In genomic region chr1:184491252-184491651, GRCm38 (mm10) we compare ENCODE assay signal across 23 mouse cellular contexts.
A peak's percentile ranks its signal among the peaks of the same experiment; 100 is the strongest.
DNase-seq lines count a peak whose midpoint lies in the region; ATAC-seq and TF ChIP-seq lines count a peak whose summit lies in the region.
"Had no signal": no experiment of that assay in that cellular context is flagged by ENCODE, and none has a peak within 500 bp of the region (broad histone marks: within the 10 kb centered on the region; RNA-seq: fewer than 3 reads in every experiment).

No protein-coding gene starts in this region.

- H3K9me3 ChIP-seq in midbrain, embryonic 11.5 days (ENCODE audit: control insufficient read depth, low read length) = no peaks in the 10 kb centered on the region
- no peaks in the 10 kb centered on the region for H3K9me3 ChIP-seq in midbrain, postnatal 0 days (ENCODE audit: low read length)
- H3K9me3 ChIP-seq: embryonic facial prominence, embryonic 13.5 days; embryonic facial prominence, embryonic 15.5 days; forebrain, embryonic 10.5 days; forebrain, embryonic 12.5 days had no signal

- H3K4me2 ChIP-seq in midbrain, embryonic 11.5 days = no peak overlapping the region
- no peak overlapping the region for H3K4me2 ChIP-seq in midbrain, postnatal 0 days (ENCODE audit: low read depth, low read length, poor library complexity, severe bottlenecking)
- H3K4me2 ChIP-seq: embryonic facial prominence, embryonic 13.5 days; embryonic facial prominence, embryonic 15.5 days; forebrain, embryonic 12.5 days had no signal

- DNase-seq in midbrain, embryonic 11.5 days (ENCODE audit: low spot score, missing footprints) = peak; percentile 66
- DNase-seq in midbrain, postnatal 0 days (ENCODE audit: low spot score) = no peak
- no peak for DNase-seq in embryo, embryonic 10.5 days (ENCODE audit: low spot score)
- no peak for DNase-seq in layer of hippocampus, postnatal 14 days (ENCODE audit: low spot score in 2 of 2)
- DNase-seq: adrenal gland, adult 2 months; adrenal gland, postnatal 10 days; adrenal gland, postnatal 25 days; cerebellum, adult 11 months; cerebellum, adult 18-20 months; cerebellum, adult 8-10 months; cerebellum, adult 9-11 months; cerebellum, postnatal 14 days; cerebellum, postnatal 36 days; embryo, embryonic 11 days had no signal

- 81% methylated on average over 4 of the region's 4 CpGs for WGBS in midbrain, embryonic 11.5 days
- 91% methylated on average over 4 of the region's 4 CpGs for WGBS in midbrain, postnatal 0 days

- no peak for TF ChIP-seq CTCF in midbrain, postnatal 0 days (IDR thresholded peaks at IDR 0.05)

- no peaks in the 10 kb centered on the region for H3K27me3 ChIP-seq in midbrain, embryonic 11.5 days (ENCODE audit: control insufficient read depth, insufficient read depth, low read length)
- H3K27me3 ChIP-seq in midbrain, postnatal 0 days (ENCODE audit: insufficient read depth, low read length) = no peaks in the 10 kb centered on the region
- H3K27me3 ChIP-seq: embryonic facial prominence, embryonic 15.5 days; forebrain, embryonic 12.5 days had no signal

- H3K4me1 ChIP-seq in midbrain, embryonic 11.5 days (ENCODE audit: control insufficient read depth, insufficient read depth, low read length) = no peaks in the 10 kb centered on the region
- no peaks in the 10 kb centered on the region for H3K4me1 ChIP-seq in midbrain, postnatal 0 days (ENCODE audit: insufficient read depth, low read length)
- H3K4me1 ChIP-seq: embryonic facial prominence, embryonic 13.5 days; embryonic facial prominence, embryonic 15.5 days; forebrain, embryonic 12.5 days had no signal

- no peak overlapping the region for H3K27ac ChIP-seq in midbrain, embryonic 11.5 days (ENCODE audit: low read depth, low read length)
- no peak overlapping the region for H3K27ac ChIP-seq in midbrain, postnatal 0 days (ENCODE audit: low read depth, low read length)
- H3K27ac ChIP-seq: embryonic facial prominence, embryonic 13.5 days; embryonic facial prominence, embryonic 15.5 days; forebrain, embryonic 10.5 days; forebrain, embryonic 12.5 days had no signal

- H3K36me3 ChIP-seq in midbrain, embryonic 11.5 days (ENCODE audit: control insufficient read depth, insufficient read depth, low read length) = no peaks in the 10 kb centered on the region
- H3K36me3 ChIP-seq in midbrain, postnatal 0 days (ENCODE audit: insufficient read depth, low read length) = no peaks in the 10 kb centered on the region
- H3K36me3 ChIP-seq: embryonic facial prominence, embryonic 13.5 days; embryonic facial prominence, embryonic 15.5 days; forebrain, embryonic 10.5 days; forebrain, embryonic 12.5 days had no signal

- ATAC-seq in midbrain, embryonic 11.5 days (ENCODE audit: low FRiP score) = no peak
- ATAC-seq in midbrain, postnatal 0 days (ENCODE audit: low FRiP score) = no peak
- peak; percentile 80 for ATAC-seq in granulocyte monocyte progenitor cell, adult 5-6 weeks (replicated peaks; ENCODE audit: poor library complexity, severe bottlenecking)
- peak; percentile 55 for ATAC-seq in megakaryocyte progenitor cell, adult 5-6 weeks (replicated peaks; ENCODE audit: poor library complexity)
- ATAC-seq: forebrain, embryonic 14.5 days; forebrain, embryonic 16.5 days had no signal

- H3K4me3 ChIP-seq in midbrain, embryonic 11.5 days (ENCODE audit: low read depth, low read length) = no peak overlapping the region
- H3K4me3 ChIP-seq in midbrain, postnatal 0 days (ENCODE audit: low read depth, low read length) = no peak overlapping the region
- H3K4me3 ChIP-seq: embryonic facial prominence, embryonic 13.5 days; embryonic facial prominence, embryonic 15.5 days; erythroblast, embryonic 14.5 days; forebrain, embryonic 10.5 days; forebrain, embryonic 12.5 days had no signal

- H3K9ac ChIP-seq in midbrain, embryonic 11.5 days (ENCODE audit: low read length) = no peak overlapping the region
- no peak overlapping the region for H3K9ac ChIP-seq in midbrain, postnatal 0 days (replicated peaks; ENCODE audit: low read length, poor library complexity, severe bottlenecking)
- H3K9ac ChIP-seq: embryonic facial prominence, embryonic 13.5 days; embryonic facial prominence, embryonic 15.5 days; forebrain, embryonic 12.5 days had no signal

Comparison
In these comparisons a context has a peak if more than half of its experiments do, and no peak if none do; other contexts are left out.
1. ATAC-seq: peak in granulocyte monocyte progenitor cell, adult 5-6 weeks (single experiment) and megakaryocyte progenitor cell, adult 5-6 weeks (single experiment); none in midbrain, embryonic 11.5 days (single experiment) and midbrain, postnatal 0 days (single experiment).